Mouse (Mus musculus): Measurements from ENCODE around the gene Ptprj.

- TF ChIP-seq CTCF (IDR thresholded peaks at IDR 0.05; ENCODE audit: borderline replicate concordance, insufficient read depth, low read depth, low read length) (no peak), POLR2A (IDR thresholded peaks at IDR 0.05; ENCODE audit: borderline replicate concordance, insufficient read depth, low read length) (no peak)
Measured at GRCm38 (mm10) chr2:90568961-90569481, 11.4 kb downstream of the Ptprj start.

Measured in cerebellum, adult 2 months (tissue).